Mouse (Mus musculus) spleen, postnatal 4 days (tissue): ENCODE data around the gene Hip1.
"Not testable (repeated sequence)": the region's sequence is repeated elsewhere in the genome, so short reads cannot be mapped to it uniquely, and the experiment has no call there.

Source experiments
- DNase-seq, 2 experiments: peaks; one replicate each; pipeline ENCODE4 v3.0.0; 2022; ENCODE audit warnings: low spot score in 2 of 2

Hip1 gene

DNA sequence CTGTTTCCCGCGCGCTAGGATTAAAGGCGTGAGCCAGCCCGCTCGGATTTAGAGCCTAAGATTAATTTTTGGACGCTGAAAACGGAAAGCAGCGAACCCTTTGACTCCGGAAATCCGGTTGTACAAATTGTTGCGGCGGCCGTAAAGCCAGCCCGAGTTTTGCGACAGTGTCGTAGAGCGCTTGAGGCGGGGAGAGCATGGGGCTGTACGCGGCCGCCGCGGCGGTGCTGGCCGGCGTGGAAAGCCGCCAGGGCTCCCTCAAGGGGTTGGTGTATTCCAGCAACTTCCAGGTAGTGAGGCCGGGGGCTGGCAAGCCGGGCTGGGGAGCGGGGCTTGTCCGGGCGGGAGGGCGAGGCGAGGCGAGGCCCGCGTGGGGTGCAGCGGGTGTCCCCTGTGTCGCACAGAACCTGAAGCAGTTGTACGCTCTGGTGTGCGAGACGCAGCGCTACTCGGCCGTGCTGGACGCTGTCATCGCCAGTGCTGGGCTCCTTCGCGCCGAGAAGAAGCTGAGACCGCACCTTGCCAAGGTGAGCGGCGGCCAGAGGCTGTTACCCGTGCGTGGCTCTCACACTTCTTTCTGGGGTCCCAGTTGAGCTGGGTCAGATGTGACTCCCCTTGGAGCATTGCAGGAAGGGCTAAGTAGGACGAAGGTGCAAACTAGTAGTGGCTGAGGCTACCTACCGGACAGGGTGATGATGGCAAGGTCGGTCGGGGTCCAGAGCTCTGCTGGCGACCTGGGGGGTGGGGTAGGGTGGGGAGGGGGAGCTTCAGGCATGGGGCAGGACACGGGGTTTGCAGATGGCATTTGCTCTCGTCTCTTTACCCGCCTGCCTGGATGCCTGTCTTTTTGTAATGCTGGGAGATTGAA is 174.9 kb downstream of the Hip1 start, which contains the start of gene Nsun5:
Gene Nsun5 (plus strand): TSS at position 167 of the 868 bp plus-strand sequence.
- peak; percentile 95 to 98 for DNase-seq

- not testable (repeated sequence) for DNase-seq
Observed at GRCm38 (mm10) chr5:135369196-135369595, 175.7 kb downstream of the Hip1 start.

GRCm38 (mm10) chr5:135368312-135368711 is 176.6 kb downstream of the Hip1 start:
- no peak for DNase-seq

- DNase-seq = no peak
Observed at GRCm38 (mm10) chr5:135367841-135368240, 177.1 kb downstream of the Hip1 start.

DNA sequence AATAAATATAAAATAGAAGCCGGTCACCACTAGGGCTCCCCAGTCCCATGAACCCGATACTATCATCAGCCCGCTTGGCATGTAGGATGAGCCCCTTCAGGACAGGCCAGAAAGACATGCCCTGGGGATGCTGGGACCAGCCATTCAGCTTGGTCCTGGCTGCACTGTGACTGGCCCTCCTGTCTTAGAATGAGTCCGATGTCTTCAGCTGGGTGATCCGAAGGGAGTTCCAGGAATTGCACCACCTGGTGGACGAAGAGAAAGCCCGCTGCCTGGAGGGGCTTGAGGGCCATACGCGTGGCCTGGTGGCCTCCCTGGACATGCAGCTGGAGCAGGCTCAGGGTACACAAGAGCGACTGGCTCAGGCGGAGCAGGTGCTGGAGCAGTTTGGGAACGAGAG is 181.4 kb downstream of the Hip1 start:
- DNase-seq = peak in 1 of 2 experiments; percentile 66

DNA sequence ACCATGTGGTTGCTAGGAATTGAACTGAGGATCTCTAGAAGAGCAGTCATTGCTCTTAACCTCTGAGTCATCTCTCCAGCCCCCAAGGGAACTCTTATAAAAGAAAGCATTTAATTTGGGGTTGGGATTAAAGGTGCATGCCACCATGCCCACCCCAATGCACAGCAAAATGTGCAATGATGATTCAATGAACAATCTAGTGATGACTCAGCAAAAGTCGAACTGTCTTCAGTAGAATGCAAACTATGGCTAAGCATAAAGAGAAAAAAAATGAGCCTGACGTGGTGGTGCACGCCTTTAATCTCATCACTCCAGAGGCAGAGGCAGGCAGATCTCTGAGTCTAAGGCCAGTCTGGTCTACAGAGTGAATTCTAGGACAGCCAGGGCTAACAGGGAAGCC is 182.3 kb downstream of the Hip1 start:
- DNase-seq = no peak

DNA sequence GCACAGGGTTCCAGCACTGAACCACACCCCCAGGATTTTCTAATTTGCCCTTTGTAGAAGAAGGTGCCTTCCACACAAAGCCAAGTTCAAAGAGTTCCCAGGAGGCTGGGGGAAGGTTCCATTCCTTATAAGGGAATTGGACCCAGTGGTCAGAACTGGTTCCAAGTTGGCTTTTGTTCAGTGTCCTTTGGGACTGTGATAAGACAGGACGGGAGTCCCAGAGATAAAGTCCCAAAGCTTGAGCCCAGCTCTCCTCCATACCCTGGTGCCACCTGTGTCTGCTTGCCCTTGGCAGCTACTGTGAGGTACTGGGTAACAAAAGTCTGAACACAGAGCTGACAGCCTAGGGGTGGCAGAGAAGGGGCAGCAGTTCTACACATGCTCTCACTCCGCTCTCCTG is 185.1 kb downstream of the Hip1 start:
- no peak for DNase-seq

GRCm38 (mm10) chr5:135357556-135357955 is 187.4 kb downstream of the Hip1 start:
- DNase-seq = peak; percentile 54 to 87
